Mouse (Mus musculus) olfactory bulb, adult 2 months (tissue): Measurements from ENCODE around the gene Kirrel3.

Source experiments
- CTCF ChIP-seq: fragments of 200-500 bp; IDR thresholded peaks from 2 replicates; pipeline ENCODE4 v1.5.1; 2012; ENCODE audit warnings: low read depth, mild to moderate bottlenecking, low read length, moderate library complexity; ENCODE audit not compliant: insufficient read depth
- POLR2A ChIP-seq: fragments of 200-500 bp; IDR thresholded peaks from 2 replicates; pipeline ENCODE4 v1.6.1; 2012; ENCODE audit warnings: mild to moderate bottlenecking, low read depth, low read length, moderate library complexity; ENCODE audit not compliant: insufficient read depth

DNA sequence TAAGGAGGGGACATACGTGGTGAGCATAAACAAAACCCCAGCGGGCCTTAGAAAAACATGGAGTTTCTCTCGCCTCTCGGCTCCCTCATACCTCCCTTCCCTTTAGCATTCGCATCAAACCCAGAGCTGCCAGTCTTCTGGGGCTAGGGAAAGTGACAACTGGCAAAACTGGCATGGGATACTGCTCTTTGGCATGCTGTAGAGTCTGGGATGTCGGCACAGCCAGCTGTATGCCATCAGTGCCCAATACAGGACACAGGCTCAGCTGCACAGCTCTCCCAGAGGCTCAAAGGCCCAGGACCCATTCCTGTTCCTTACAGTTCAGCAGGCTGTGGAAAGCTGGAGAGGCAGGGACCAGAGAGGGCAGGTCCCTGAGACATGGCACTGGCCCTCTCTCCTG is 379.9 kb downstream of the Kirrel3 start:
- TF ChIP-seq CTCF = no peak
- TF ChIP-seq POLR2A = no peak
